Mouse (Mus musculus): ENCODE data around the gene Olfr90. TPM values are rescaled to one million over a fixed set of nuclear protein-coding genes. Genes with fewer than 3 reads are reported as not detected.

Olfr90 gene
- polyA plus RNA-seq, 1 experiment from 2014 or later = not detected

- Histone ChIP-seq H3K27ac (ENCODE audit: low read length) (no peak overlapping the region), H3K9me3 (ENCODE audit: low read length) (no peaks in the 10 kb centered on the region), H3K27me3 (ENCODE audit: insufficient read depth, low read length) (no peaks in the 10 kb centered on the region), H3K4me2 (replicated peaks; ENCODE audit: low read depth, low read length) (no peak overlapping the region), H3K4me3 (ENCODE audit: low read length) (no peak overlapping the region), H3K4me1 (ENCODE audit: insufficient read depth, low read length) (0 out of 2 replicates have a peak, but pooled peaks cover 4% of the 10 kb centered on the region), H3K36me3 (ENCODE audit: insufficient read depth, low read length) (peaks cover 4% of the 10 kb centered on the region; the same call in 1 of the 2 replicates), H3K9ac (replicated peaks; ENCODE audit: low read length) (no peak overlapping the region)
- no peak for ATAC-seq (ENCODE audit: low FRiP score, low TSS enrichment)
- 15% methylated on average over 5 of the region's 5 CpGs for WGBS
These were observed 8.2 kb downstream of the Olfr90 start for GRCm38 (mm10) chr17:37080119-37080518.

- H3K27me3 ChIP-seq (ENCODE audit: insufficient read depth, low read length) = no peaks in the 10 kb centered on the region
- no peak for ATAC-seq (ENCODE audit: low FRiP score, low TSS enrichment)
- peaks cover 10% of the 10 kb centered on the region; the same call in 1 of the 2 replicates for H3K36me3 ChIP-seq (ENCODE audit: insufficient read depth, low read length)
- H3K4me2 ChIP-seq (replicated peaks; ENCODE audit: low read depth, low read length) = no peak overlapping the region
- no peak overlapping the region for H3K9ac ChIP-seq (replicated peaks; ENCODE audit: low read length)
- no peak overlapping the region for H3K27ac ChIP-seq (ENCODE audit: low read length)
- 0 out of 2 replicates have a peak, but pooled peaks cover 4% of the 10 kb centered on the region for H3K4me1 ChIP-seq (ENCODE audit: insufficient read depth, low read length)
- 53% methylated on average over 2 of the region's 2 CpGs for WGBS
- no peaks in the 10 kb centered on the region for H3K9me3 ChIP-seq (ENCODE audit: low read length)
- H3K4me3 ChIP-seq (ENCODE audit: low read length) = no peak overlapping the region
These were observed 9.3 kb downstream of the Olfr90 start for GRCm38 (mm10) chr17:37078990-37079389.

- WGBS = 47% methylated on average over 1 of the region's 1 CpGs
- Histone ChIP-seq H3K4me2 (replicated peaks; ENCODE audit: low read depth, low read length) (no peak overlapping the region), H3K36me3 (ENCODE audit: insufficient read depth, low read length) (peaks cover 10% of the 10 kb centered on the region; the same call in 1 of the 2 replicates), H3K9me3 (ENCODE audit: low read length) (no peaks in the 10 kb centered on the region), H3K27me3 (ENCODE audit: insufficient read depth, low read length) (no peaks in the 10 kb centered on the region), H3K9ac (replicated peaks; ENCODE audit: low read length) (no peak overlapping the region), H3K4me3 (ENCODE audit: low read length) (no peak overlapping the region), H3K27ac (ENCODE audit: low read length) (no peak overlapping the region), H3K4me1 (ENCODE audit: insufficient read depth, low read length) (0 out of 2 replicates have a peak, but pooled peaks cover 4% of the 10 kb centered on the region)
- no peak for ATAC-seq (ENCODE audit: low FRiP score, low TSS enrichment)
These were observed 10.1 kb downstream of the Olfr90 start for GRCm38 (mm10) chr17:37078193-37078592.

- no peaks in the 10 kb centered on the region for H3K27me3 ChIP-seq (ENCODE audit: insufficient read depth, low read length)
- no peaks in the 10 kb centered on the region for H3K9me3 ChIP-seq (ENCODE audit: low read length)
- no peak overlapping the region for H3K4me2 ChIP-seq (replicated peaks; ENCODE audit: low read depth, low read length)
- H3K27ac ChIP-seq (ENCODE audit: low read length) = no peak overlapping the region
- H3K36me3 ChIP-seq (ENCODE audit: insufficient read depth, low read length) = peaks cover 25% of the 10 kb centered on the region
- ATAC-seq (ENCODE audit: low FRiP score, low TSS enrichment) = no peak
- H3K4me3 ChIP-seq (ENCODE audit: low read length) = no peak overlapping the region
- no peak overlapping the region for H3K9ac ChIP-seq (replicated peaks; ENCODE audit: low read length)
- 86% methylated on average over 2 of the region's 2 CpGs for WGBS
- H3K4me1 ChIP-seq (ENCODE audit: insufficient read depth, low read length) = 0 out of 2 replicates have a peak, but pooled peaks cover 4% of the 10 kb centered on the region
These were observed 12.5 kb downstream of the Olfr90 start for GRCm38 (mm10) chr17:37075766-37076165.

- Histone ChIP-seq H3K4me2 (replicated peaks; ENCODE audit: low read depth, low read length) (no peak overlapping the region), H3K36me3 (ENCODE audit: insufficient read depth, low read length) (peaks cover 30% of the 10 kb centered on the region), H3K9me3 (ENCODE audit: low read length) (no peaks in the 10 kb centered on the region), H3K4me3 (ENCODE audit: low read length) (no peak overlapping the region), H3K9ac (replicated peaks; ENCODE audit: low read length) (no peak overlapping the region), H3K4me1 (ENCODE audit: insufficient read depth, low read length) (0 out of 2 replicates have a peak, but pooled peaks cover 4% of the 10 kb centered on the region), H3K27me3 (ENCODE audit: insufficient read depth, low read length) (no peaks in the 10 kb centered on the region), H3K27ac (ENCODE audit: low read length) (no peak overlapping the region)
- no peak for ATAC-seq (ENCODE audit: low FRiP score, low TSS enrichment)
- 85% methylated on average over 6 of the region's 6 CpGs for WGBS
These were observed 13.1 kb downstream of the Olfr90 start for GRCm38 (mm10) chr17:37075181-37075580.

GRCm38 (mm10) chr17:37072730-37073276 is 15.5 kb downstream of the Olfr90 start:
- H3K4me3 ChIP-seq (ENCODE audit: low read length) = no peak overlapping the region
- no peak overlapping the region for H3K27ac ChIP-seq (ENCODE audit: low read length)
- no peaks in the 10 kb centered on the region for H3K9me3 ChIP-seq (ENCODE audit: low read length)
- ATAC-seq (ENCODE audit: low FRiP score, low TSS enrichment) = no peak
- 65% methylated on average over 11 of the region's 11 CpGs for WGBS
- H3K4me2 ChIP-seq (replicated peaks; ENCODE audit: low read depth, low read length) = no peak overlapping the region
- peaks cover 53% of the 10 kb centered on the region for H3K36me3 ChIP-seq (ENCODE audit: insufficient read depth, low read length)
- no peak overlapping the region for H3K9ac ChIP-seq (replicated peaks; ENCODE audit: low read length)
- H3K27me3 ChIP-seq (ENCODE audit: insufficient read depth, low read length) = no peaks in the 10 kb centered on the region
- no peaks in the 10 kb centered on the region for H3K4me1 ChIP-seq (ENCODE audit: insufficient read depth, low read length)

- Histone ChIP-seq H3K4me1 (ENCODE audit: insufficient read depth, low read length) (no peaks in the 10 kb centered on the region), H3K27me3 (ENCODE audit: insufficient read depth, low read length) (no peaks in the 10 kb centered on the region), H3K9me3 (ENCODE audit: low read length) (no peaks in the 10 kb centered on the region), H3K9ac (replicated peaks; ENCODE audit: low read length) (no peak overlapping the region), H3K4me2 (replicated peaks; ENCODE audit: low read depth, low read length) (no peak overlapping the region), H3K27ac (ENCODE audit: low read length) (no peak overlapping the region), H3K4me3 (ENCODE audit: low read length) (no peak overlapping the region), H3K36me3 (ENCODE audit: insufficient read depth, low read length) (peaks cover 59% of the 10 kb centered on the region)
- no peak for ATAC-seq (ENCODE audit: low FRiP score, low TSS enrichment)
- 86% methylated on average over 12 of the region's 12 CpGs for WGBS
These were observed 16.1 kb downstream of the Olfr90 start for GRCm38 (mm10) chr17:37072080-37072729.

GRCm38 (mm10) chr17:37070121-37070520 is 18.2 kb downstream of the Olfr90 start:
- 85% methylated on average over 8 of the region's 8 CpGs for WGBS
- no peak for ATAC-seq (ENCODE audit: low FRiP score, low TSS enrichment)
- Histone ChIP-seq H3K36me3 (ENCODE audit: insufficient read depth, low read length) (peaks cover 66% of the 10 kb centered on the region), H3K4me1 (ENCODE audit: insufficient read depth, low read length) (no peaks in the 10 kb centered on the region), H3K9me3 (ENCODE audit: low read length) (no peaks in the 10 kb centered on the region), H3K27me3 (ENCODE audit: insufficient read depth, low read length) (no peaks in the 10 kb centered on the region), H3K4me3 (ENCODE audit: low read length) (no peak overlapping the region), H3K4me2 (replicated peaks; ENCODE audit: low read depth, low read length) (no peak overlapping the region), H3K27ac (ENCODE audit: low read length) (no peak overlapping the region), H3K9ac (replicated peaks; ENCODE audit: low read length) (no peak overlapping the region)

GRCm38 (mm10) chr17:37067861-37068260 is 20.4 kb downstream of the Olfr90 start:
- H3K27ac ChIP-seq (ENCODE audit: low read length) = no peak overlapping the region
- peaks cover 73% of the 10 kb centered on the region for H3K36me3 ChIP-seq (ENCODE audit: insufficient read depth, low read length)
- H3K9me3 ChIP-seq (ENCODE audit: low read length) = no peaks in the 10 kb centered on the region
- WGBS = 84% methylated on average over 1 of the region's 1 CpGs
- no peak for ATAC-seq (ENCODE audit: low FRiP score, low TSS enrichment)
- H3K4me3 ChIP-seq (ENCODE audit: low read length) = no peak overlapping the region
- H3K4me2 ChIP-seq (replicated peaks; ENCODE audit: low read depth, low read length) = no peak overlapping the region
- H3K4me1 ChIP-seq (ENCODE audit: insufficient read depth, low read length) = no peaks in the 10 kb centered on the region
- H3K27me3 ChIP-seq (ENCODE audit: insufficient read depth, low read length) = no peaks in the 10 kb centered on the region
- H3K9ac ChIP-seq (replicated peaks; ENCODE audit: low read length) = no peak overlapping the region

- no peaks in the 10 kb centered on the region for H3K4me1 ChIP-seq (ENCODE audit: insufficient read depth, low read length)
- H3K9ac ChIP-seq (replicated peaks; ENCODE audit: low read length) = no peak overlapping the region
- no peaks in the 10 kb centered on the region for H3K9me3 ChIP-seq (ENCODE audit: low read length)
- H3K4me3 ChIP-seq (ENCODE audit: low read length) = no peak overlapping the region
- H3K36me3 ChIP-seq (ENCODE audit: insufficient read depth, low read length) = peaks cover 78% of the 10 kb centered on the region
- H3K27ac ChIP-seq (ENCODE audit: low read length) = no peak overlapping the region
- no peaks in the 10 kb centered on the region for H3K27me3 ChIP-seq (ENCODE audit: insufficient read depth, low read length)
- no peak overlapping the region for H3K4me2 ChIP-seq (replicated peaks; ENCODE audit: low read depth, low read length)
- no peak for ATAC-seq (ENCODE audit: low FRiP score, low TSS enrichment)
- WGBS = 92% methylated on average over 2 of the region's 2 CpGs
These were observed 22.3 kb downstream of the Olfr90 start for GRCm38 (mm10) chr17:37065993-37066392.
